Mouse (Mus musculus) urinary bladder, postnatal 14 days (tissue): ENCODE measurements around the gene Chsy1.
A peak's percentile ranks its signal among the peaks of the same experiment; 100 is the strongest.

Source experiments
- DNase-seq: peaks from one replicate; pipeline ENCODE4 v3.0.0; 2021; ENCODE audit warnings: low spot score

Chsy1 gene

GRCm38 (mm10) chr7:66108961-66109854 is at the start of gene Chsy1:
Gene Chsy1 (plus strand): TSS chr7:66109515.
- peak; percentile 88 for DNase-seq

- DNase-seq = peak; percentile 87
Measured at GRCm38 (mm10) chr7:66060066-66060956, 49.0 kb upstream of the Chsy1 start.

GRCm38 (mm10) chr7:66061057-66061456 is 48.3 kb upstream of the Chsy1 start:
- DNase-seq = no peak

DNA sequence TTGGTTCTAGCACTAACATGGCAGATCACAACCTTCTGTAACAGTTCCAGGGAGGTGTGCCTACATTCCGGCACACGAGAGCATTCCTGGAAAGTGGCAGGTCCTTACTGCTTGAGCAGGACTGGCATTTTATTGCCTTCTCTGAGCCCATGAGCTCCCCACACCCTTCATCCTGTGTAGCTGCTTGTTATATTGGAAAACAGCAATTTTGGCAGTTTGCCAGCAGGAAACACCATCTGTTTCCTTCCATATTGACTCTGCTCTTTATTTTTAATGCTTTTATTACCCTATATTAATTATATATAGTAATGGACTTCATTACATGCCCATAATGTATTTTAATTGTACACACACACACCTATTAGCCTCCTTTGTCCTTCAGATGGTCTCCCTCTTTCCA is 32.9 kb upstream of the Chsy1 start:
- DNase-seq = no peak

DNA sequence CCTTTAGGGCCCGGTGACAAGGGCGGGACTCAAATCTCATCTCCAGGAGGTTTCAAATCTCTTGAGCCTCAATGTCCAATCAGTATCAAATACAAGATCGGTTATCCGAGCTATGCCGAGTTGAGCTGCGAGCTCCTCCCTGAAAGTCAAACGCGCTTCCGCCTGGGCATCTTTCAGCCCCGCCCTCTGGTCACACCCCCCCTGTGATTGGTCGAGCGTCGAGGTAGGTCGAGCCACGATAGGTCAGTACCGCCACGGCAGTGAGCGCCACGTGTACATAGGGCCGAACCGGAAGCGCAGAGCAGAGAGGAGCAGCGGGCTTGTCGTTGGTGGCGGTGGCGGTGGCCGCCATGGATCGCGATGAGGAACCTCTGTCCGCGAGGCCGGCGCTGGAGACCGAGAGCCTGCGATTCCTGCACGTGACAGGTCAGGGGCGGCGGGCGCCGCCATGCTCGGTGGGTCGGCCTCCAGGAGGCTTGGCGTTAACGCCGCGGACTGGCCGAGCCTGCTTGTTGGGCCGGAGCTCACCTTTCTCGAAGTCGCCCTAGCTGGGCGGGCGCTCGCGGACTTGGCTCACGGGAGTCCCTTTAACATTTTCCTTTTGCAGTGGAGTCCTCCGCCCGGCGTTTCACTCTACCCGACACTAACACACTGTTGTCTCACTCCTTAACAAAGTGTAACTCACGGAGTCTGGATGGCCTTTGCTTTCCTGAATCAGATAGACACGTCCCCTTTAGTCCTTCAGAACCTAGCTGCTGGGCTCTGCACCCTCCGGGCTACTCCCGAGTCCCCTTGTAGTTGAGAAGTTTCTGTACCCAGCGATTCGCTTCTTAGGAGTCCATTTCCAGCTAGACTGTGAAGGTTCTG is 29.7 kb upstream of the Chsy1 start, which contains the start of gene Selenos:
Gene Selenos, plus strand, starts transcription at position 286 of the 867 bp plus-strand sequence.
- peak; percentile 97 for DNase-seq

- no peak for DNase-seq
Measured at GRCm38 (mm10) chr7:66080231-66080613, 29.1 kb upstream of the Chsy1 start.

GRCm38 (mm10) chr7:66083757-66084156 is 25.6 kb upstream of the Chsy1 start:
- DNase-seq = no peak

- DNase-seq = no peak
Measured at GRCm38 (mm10) chr7:66084546-66084945, 24.8 kb upstream of the Chsy1 start.

- DNase-seq = no peak
Measured at GRCm38 (mm10) chr7:66087652-66088051, 21.7 kb upstream of the Chsy1 start.

DNA sequence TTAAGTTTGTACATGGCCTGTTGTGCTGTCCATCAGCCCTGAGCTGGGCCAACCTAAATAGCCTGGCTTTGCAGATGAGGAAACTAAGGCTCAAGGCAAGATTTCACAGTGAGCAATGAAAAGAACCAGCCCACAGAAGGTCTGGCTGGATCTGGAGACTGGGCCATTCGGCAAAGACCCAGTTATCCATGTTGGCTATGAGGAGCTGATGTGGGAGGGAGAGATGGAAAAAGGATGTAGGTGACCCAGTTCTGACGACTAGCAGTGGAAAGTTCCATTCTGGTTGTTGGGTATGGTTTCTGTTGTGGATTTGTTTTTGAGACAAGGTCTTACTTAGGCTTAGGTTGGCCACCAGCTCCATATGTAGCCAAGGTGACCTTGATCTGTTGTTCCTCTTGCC is 21.2 kb upstream of the Chsy1 start:
- no peak for DNase-seq

GRCm38 (mm10) chr7:66090676-66091190 is 18.6 kb upstream of the Chsy1 start:
- no peak for DNase-seq

- no peak for DNase-seq
Measured at GRCm38 (mm10) chr7:66091553-66091952, 17.8 kb upstream of the Chsy1 start.

DNA sequence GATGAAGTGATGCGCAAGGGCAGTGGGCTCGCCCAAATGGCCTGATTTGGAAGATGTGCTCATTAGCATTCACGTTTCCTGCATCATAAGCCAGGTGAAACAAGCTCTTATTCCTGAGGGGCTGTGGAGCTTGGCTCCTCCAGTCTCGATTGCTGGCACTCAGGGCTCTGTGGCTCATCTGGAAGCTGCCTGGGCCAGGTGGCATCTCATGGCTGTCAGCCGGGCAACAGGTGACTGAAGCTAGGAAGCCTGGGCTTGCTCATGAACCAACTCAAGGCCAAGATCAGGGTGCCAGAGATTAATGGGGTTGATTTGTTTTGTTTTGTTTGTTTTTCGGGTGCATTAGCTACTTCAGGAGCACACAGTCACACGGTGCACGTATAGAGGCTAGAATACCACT is 16.7 kb upstream of the Chsy1 start:
- DNase-seq = no peak

DNA sequence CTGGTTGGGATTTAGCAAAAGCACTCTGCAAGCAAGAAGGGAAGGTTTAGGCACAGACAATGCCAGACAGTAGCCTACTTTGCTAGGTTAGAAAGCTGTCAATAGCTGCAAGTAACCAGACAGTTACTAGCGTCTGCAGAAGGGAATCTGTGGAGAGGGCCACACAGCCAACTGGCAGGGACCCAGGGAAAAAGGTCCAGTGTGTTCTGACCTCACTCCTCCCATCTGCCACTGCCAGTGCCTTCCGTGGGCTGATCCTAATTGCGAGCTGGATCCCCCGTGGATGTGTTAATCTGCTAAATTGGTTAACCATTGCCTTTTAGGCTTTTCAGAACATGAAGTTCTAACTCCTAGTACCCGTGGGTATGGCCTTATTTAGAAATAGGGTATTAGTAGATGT is 15.2 kb upstream of the Chsy1 start:
- peak; percentile 24 for DNase-seq

DNA sequence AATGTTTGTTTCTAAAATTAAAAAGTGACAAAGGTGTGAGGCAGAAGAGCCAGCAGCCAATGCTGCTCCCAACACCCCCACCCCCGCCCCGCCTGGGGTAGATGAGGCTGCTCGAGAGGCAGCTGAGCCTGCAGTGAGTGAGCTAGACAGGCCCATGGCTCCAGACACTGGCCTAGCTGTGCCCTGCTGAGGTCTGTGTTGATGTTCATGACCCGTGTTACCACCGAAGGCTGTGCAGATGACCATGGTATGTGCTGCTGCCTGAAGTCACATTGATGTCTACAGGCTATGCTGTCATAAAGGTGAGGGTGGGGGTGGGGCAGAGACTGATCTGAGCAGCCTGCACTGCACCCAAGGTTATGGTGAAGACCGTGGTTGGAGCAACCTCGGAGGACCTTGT is 10.5 kb upstream of the Chsy1 start:
- no peak for DNase-seq

DNA sequence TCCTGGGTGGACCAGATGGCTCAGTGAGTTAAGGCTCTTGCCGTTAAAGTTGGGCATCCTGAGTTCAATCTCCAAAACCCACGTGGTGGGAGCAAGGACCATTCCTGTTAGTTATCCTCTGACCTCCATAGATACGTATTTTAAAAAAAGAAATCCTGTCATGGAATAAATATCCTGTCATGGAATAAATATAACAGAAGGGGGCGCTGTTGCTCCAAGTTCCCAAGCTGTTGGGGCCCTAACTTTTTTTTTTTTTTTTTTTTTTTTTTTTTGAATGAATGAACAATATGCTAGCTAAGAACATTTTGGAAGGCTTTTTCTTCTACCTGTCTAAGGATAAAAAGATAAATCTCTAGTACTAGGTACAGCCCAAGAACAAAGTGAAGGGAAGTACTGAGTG is 7.4 kb upstream of the Chsy1 start:
- no peak for DNase-seq

- no peak for DNase-seq
Measured at GRCm38 (mm10) chr7:66104531-66104930, 4.8 kb upstream of the Chsy1 start.

- DNase-seq = no peak
Measured at GRCm38 (mm10) chr7:66105771-66106170, 3.5 kb upstream of the Chsy1 start.

DNA sequence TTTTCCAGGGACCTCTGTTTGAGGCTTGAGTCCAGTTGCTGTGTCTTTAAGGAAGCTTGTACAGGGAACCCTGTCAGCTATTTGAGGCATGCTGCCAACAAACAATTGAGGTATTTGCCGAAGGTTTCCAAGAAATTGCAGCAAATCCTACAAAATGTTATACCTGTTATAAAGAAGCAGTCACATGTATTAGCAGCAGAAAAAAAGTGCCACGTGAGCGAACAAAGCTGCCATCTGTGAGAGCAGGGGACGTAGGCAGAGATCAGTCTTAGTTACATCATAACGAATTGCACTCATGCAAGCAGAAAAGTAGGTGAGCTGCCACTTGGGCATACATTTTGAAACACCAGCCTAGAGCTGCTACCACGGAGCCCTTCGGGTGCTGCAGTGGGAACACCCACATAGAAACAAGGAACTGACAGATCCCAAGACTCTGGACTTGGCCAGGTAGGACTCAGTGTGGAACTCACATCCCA is 2.7 kb upstream of the Chsy1 start:
- DNase-seq = no peak

DNA sequence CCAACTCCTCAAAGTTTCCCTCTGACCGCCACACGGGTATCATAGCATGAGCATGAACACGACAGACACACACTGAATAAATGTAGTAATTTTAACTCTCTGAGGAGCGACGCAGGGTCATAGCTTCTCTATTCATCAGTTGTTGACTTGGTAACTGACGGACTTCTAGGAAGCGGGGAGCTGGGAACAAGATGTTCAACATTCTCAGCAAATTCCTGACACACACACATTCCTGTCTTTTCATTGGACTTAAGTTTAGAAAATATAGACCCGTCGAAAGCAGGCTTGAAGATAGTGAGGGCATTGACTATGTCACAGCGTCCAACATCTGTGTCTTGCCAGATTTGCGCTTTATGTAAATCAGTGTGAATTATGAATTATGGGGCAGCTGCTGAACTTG is 2.1 kb upstream of the Chsy1 start:
- DNase-seq = no peak

- DNase-seq = no peak
Measured at GRCm38 (mm10) chr7:66107930-66108329, 1.4 kb upstream of the Chsy1 start.
